Mouse (Mus musculus) spleen, adult 2 months (tissue): Measurements from ENCODE around the gene Chchd2. TPM values are rescaled to one million over a fixed set of nuclear protein-coding genes. Genes with fewer than 3 reads are reported as not detected.

Experiments used
- DNase-seq, 2 experiments: peaks; one replicate each; pipeline versions ENCODE4 v3.0.0 to v3.0.0-alpha.2; 2012 to 2021; ENCODE audit warnings: low spot score in 2 of 2, low read depth in 1 of 2
- H3K27ac ChIP-seq: fragments of 200-500 bp; 2 replicates; pipeline ENCODE4 v1.5.1; 2012; ENCODE audit warnings: low read length, inconsistent platforms; ENCODE audit not compliant: insufficient read depth
- H3K27me3 ChIP-seq: fragments of 200-500 bp; 2 replicates; pipeline ENCODE4 v1.6.1; 2012; ENCODE audit warnings: mild to moderate bottlenecking, moderate library complexity, low read length, inconsistent platforms; ENCODE audit not compliant: control insufficient read depth, insufficient read depth
- H3K36me3 ChIP-seq: fragments of 200-500 bp; 2 replicates; pipeline ENCODE4 v1.6.1; 2012; ENCODE audit warnings: mild to moderate bottlenecking, low read length, inconsistent platforms; ENCODE audit not compliant: control insufficient read depth, insufficient read depth
- H3K4me1 ChIP-seq: fragments of 200-500 bp; 2 replicates; pipeline ENCODE4 v1.6.1; 2011; ENCODE audit warnings: inconsistent platforms; ENCODE audit not compliant: control insufficient read depth, insufficient read depth, insufficient read length
- H3K4me3 ChIP-seq: fragments of 200-500 bp; 2 replicates; pipeline ENCODE4 v1.5.1; 2011; ENCODE audit warnings: mild to moderate bottlenecking, inconsistent platforms; ENCODE audit not compliant: insufficient read depth, insufficient read length; ENCODE audit errors: extremely low read depth
- CTCF ChIP-seq: fragments of 200-500 bp; IDR thresholded peaks from 2 replicates; pipeline ENCODE4 v1.5.1; 2011; ENCODE audit warnings: mild to moderate bottlenecking, inconsistent platforms; ENCODE audit not compliant: insufficient read depth, insufficient read length, insufficient replicate concordance; ENCODE audit errors: extremely low read depth
- POLR2A ChIP-seq: fragments of 200-500 bp; IDR thresholded peaks from 2 replicates; pipeline ENCODE4 v1.6.1; 2011; ENCODE audit warnings: low read depth, low read length, inconsistent platforms
- WGBS: fragments of 180-500 bp; shearing (Covaris S2); methylation state at CpG from one replicate; pipeline ENCODE4 v1.1.7; 2018; 5-methylcytosine and 5-hydroxymethylcytosine counted together
- polyA plus RNA-seq: library from polyadenylated mRNA; depleted of rRNA; stranded (reverse); fragments of >200 nt; gene quantifications from 2 replicates; pipeline ENCODE4 v1.2.3, GENCODE M21; 2012

The Chchd2 gene
- polyA plus RNA-seq, 1 experiment = 274 TPM

DNA sequence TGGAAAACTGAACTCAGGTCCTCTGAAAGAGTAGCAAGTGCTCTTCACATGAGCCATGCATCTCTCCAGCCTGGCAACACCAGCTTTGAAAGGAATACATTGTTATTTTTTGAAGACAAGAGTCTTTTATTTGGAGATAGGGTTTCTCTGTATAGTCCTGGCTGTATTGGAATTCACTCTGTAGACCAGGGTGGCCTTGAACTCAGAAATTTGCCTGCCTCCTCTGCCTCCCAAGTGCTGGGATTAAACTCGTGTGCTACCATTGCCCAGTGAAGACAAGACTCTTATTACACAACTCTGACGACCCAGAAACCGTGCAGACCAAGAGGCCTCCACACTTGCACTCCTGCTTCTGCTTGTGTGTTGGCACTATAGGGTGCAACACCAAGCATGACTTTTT, 7.4 kb downstream of the Chchd2 start:
- Histone ChIP-seq H3K27ac (no peak overlapping the region), H3K4me3 (no peak overlapping the region), H3K36me3 (peaks cover 21% of the 10 kb centered on the region), H3K4me1 (no peaks in the 10 kb centered on the region), H3K27me3 (no peaks in the 10 kb centered on the region)
- no peak for DNase-seq
- TF ChIP-seq POLR2A = no peak
- no peak for TF ChIP-seq CTCF
- WGBS = 83% methylated on average over 3 of the region's 3 CpGs

DNA sequence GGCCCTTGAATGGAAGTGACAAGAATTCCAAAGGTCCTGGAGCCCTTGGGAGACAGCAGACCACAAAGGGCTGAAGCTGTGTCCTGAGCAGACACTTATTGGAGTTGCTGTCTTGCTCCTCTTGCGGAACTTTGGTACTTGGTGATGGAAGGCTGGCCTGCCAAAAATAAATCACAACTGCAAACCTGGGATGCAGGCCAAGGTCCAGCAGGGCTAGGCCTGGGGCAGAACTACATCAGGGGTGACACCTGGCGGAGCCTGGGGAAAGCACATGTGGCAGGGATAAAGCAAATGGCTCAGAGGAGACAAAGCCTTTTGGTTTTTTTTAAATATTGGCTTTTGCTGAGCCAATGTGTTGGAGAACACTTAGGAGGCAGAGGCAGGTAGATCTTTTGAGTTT, 8.3 kb downstream of the Chchd2 start:
- no peak overlapping the region for H3K4me3 ChIP-seq
- peaks cover 17% of the 10 kb centered on the region for H3K36me3 ChIP-seq
- WGBS = 91% methylated on average over 2 of the region's 2 CpGs
- no peak overlapping the region for H3K27ac ChIP-seq
- H3K4me1 ChIP-seq = no peaks in the 10 kb centered on the region
- no peaks in the 10 kb centered on the region for H3K27me3 ChIP-seq
- TF ChIP-seq CTCF (no peak), POLR2A (no peak)
- DNase-seq = no peak

DNA sequence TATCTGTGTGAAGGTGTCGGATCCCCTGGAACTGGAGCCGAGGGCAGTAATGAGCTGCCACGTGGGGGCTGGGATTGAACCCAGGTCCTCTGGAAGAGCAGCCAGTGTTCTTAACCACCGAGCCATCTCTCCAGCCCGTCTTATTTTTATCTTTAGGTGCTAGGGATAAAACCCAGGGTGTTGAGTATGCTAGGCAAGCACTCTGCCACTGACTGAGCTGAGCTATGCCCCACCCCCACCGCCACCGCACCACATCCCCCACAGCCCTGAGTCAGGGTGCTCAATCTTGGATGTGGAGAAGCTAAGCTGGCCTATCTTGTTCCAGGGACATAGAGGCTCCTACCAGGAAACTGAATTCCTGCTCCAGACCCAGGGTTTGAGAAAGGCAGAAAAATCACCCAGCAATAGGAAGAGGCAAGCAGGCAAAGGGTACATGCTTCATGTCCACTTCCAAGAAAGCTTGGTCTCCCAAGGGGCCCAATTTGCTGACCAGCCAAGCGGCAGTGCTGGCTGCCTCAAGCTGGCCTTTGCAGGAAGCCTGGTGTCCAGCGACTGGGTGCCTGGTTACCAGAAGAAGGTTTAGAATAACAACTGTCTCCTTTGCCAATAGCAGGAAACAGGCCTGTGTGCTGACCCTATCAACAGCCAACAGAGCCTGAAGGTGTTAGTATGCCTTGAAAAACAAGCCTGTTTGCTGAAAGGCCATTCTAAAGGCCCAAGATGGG, 9.4 kb downstream of the Chchd2 start:
- Histone ChIP-seq H3K4me3 (no peak overlapping the region), H3K27ac (no peak overlapping the region), H3K4me1 (no peaks in the 10 kb centered on the region), H3K27me3 (no peaks in the 10 kb centered on the region), H3K36me3 (peaks cover 14% of the 10 kb centered on the region)
- TF ChIP-seq CTCF (no peak), POLR2A (no peak)
- WGBS = 79% methylated on average over 9 of the region's 9 CpGs
- no peak for DNase-seq

DNA sequence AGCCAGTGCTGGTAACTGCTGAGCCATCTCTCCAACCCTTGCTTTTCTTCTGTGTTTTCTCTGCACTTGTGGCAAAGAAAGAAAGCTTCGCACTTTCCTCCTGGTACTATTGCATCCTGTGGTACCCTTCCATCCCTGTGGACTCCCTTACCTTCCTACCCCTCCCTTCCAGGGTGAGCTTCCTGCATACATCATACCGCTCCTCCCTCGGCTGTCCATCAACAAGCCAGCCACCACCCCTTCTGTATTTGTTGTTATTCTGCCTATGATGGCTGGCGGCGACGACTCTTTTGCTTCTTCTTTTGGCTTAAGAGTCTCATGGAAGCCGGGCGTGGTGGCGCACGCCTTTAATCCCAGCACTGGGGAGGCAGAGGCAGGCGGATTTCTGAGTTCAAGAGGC, 12.2 kb downstream of the Chchd2 start:
- Histone ChIP-seq H3K4me3 (no peak overlapping the region), H3K27ac (no peak overlapping the region), H3K4me1 (no peaks in the 10 kb centered on the region), H3K27me3 (no peaks in the 10 kb centered on the region), H3K36me3 (no peaks in the 10 kb centered on the region; the same call in 1 of the 2 replicates)
- no peak for DNase-seq
- WGBS = 82% methylated on average over 11 of the region's 11 CpGs
- TF ChIP-seq POLR2A = no peak
- TF ChIP-seq CTCF = no peak

DNA sequence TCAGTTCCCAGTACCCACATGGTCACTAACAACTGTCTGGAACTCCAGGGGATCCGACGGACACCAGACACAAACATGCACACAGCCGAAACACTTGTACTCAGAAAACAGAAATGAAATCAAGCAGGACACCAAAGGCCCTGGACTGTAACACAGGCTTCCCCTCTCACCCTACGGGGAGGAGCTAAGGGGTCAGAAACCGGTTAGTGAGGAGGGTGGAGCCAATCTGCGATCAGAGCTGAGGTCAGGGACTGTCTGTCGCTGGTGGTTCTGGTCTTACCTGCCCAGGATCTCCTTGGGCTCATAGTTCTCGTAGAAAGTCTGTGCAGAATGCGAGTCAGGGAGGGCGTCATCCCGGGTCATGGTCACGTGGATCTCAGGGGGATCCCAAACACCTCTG, 13.3 kb downstream of the Chchd2 start:
- Histone ChIP-seq H3K4me3 (no peak overlapping the region), H3K4me1 (no peaks in the 10 kb centered on the region), H3K36me3 (no peaks in the 10 kb centered on the region), H3K27ac (no peak overlapping the region), H3K27me3 (no peaks in the 10 kb centered on the region)
- TF ChIP-seq POLR2A = no peak
- TF ChIP-seq CTCF = no peak
- no peak for DNase-seq
- WGBS = 82% methylated on average over 12 of the region's 12 CpGs

DNA sequence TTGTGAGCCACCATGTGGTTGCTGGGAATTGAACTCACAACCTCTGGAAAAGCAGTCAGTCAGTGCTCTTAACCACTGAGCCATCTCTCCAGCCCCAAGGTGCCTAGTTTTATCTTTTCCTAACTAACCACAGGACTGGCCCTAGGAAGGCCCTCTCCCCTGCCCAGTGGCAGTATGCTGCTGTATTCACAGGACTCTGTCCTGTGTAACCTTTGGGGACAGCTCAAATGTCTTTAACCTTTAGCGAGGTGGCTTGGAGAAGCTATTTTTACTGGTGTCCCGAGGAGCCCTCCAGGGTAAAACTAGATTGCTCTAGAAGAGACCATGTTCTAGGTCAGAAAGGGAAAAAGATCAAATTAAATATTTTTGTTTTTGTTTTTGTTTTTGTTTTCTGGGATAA, 16.0 kb downstream of the Chchd2 start:
- H3K27me3 ChIP-seq = no peaks in the 10 kb centered on the region
- no peaks in the 10 kb centered on the region for H3K4me1 ChIP-seq
- 84% methylated on average over 2 of the region's 2 CpGs for WGBS
- no peak overlapping the region for H3K4me3 ChIP-seq
- H3K36me3 ChIP-seq = no peaks in the 10 kb centered on the region
- no peak for DNase-seq
- TF ChIP-seq POLR2A (no peak), CTCF (no peak)
- no peak overlapping the region for H3K27ac ChIP-seq

DNA sequence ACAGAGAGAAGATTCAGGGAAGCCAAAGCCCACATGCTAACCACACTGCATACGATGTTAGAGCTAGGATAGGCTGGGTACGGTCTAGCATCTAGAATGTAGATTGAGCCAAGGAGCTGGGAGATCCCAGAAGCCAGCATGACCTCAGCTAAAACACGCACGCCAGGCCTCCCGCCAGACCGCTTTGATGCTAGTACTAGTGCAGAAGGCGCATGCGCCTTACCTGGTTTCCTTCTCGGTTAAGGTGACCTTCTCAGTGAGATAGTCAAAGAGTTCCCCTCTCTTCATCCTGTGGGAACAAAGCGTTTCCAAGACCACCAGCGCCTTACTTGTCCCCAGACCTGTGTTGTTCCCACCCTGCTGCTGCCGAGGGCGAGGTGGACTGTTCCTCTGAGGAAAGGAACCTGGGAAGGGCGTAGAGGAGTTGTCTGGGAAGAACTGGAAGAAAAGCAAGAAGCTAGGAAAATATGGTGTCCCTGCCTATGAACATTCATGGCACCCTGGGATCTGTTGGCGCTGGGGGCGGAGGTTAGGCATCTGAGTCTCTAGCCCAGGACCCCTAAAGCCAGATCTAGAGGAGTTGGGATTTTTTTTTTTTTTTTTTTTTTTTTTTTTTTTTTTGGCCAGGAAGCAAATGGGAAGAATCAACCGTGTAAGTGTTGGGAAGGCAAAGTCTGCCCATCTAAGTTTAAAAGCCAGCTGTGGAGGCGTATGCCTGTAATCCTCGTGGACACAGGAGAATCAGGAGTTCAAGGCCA, 17.9 kb downstream of the Chchd2 start:
- DNase-seq = no peak
- H3K4me3 ChIP-seq = no peak overlapping the region
- H3K27me3 ChIP-seq = no peaks in the 10 kb centered on the region
- no peak overlapping the region for H3K27ac ChIP-seq
- H3K4me1 ChIP-seq = no peaks in the 10 kb centered on the region
- H3K36me3 ChIP-seq = no peaks in the 10 kb centered on the region
- TF ChIP-seq POLR2A (no peak), CTCF (no peak)
- 87% methylated on average over 19 of the region's 19 CpGs for WGBS
